Mouse (Mus musculus) central nervous system, embryonic 14 days (tissue): Measurements from ENCODE around the gene Spin2c. TPM values are rescaled to one million over a fixed set of nuclear protein-coding genes. Genes with fewer than 3 reads are reported as not detected.

Experiments
- polyA plus RNA-seq: library from polyadenylated mRNA; depleted of rRNA; stranded (reverse); fragments of >200 nt; gene quantifications from 2 replicates; pipeline ENCODE4 v1.2.3, GENCODE M21; 2012; rRNA removed

The Spin2c gene
- 15.2 and 16.0 TPM in 2 replicates for polyA plus RNA-seq

DNA sequence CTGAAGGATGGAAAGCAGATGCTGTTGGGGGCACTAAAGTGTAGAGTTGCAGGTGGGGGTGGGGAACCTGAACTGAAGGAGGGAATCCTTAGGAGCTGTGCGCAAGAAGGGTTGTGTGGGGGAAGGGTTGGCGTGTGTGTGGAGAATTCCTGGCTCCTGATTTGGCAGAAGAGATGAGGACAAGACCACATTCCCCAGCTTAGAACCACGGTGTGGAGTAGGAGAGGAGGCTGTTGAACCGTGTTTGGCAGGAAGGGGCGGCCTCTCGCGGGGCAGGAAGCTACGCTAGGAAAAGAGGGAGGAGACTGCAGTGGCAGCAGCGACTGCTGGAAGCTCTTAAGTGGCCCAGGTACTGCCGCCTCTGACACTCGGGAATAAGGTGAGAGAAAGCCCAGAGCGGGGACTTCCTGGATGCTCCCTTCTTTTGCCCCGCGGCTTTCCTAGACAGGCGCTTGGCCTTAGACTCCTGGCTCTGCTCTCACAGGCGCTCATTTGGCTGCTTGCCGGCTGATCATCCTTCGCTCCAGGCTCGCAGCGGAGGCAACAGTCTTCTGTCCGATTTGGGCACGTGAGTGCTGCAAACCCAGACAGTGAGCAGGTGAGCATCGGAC, at the start of gene Spin2c:
TSS of gene Spin2c (plus strand) at position 275 of the 611 bp plus-strand sequence.

Other genes with a start within 250 kb of the Spin2c start
- 3.0 and 3.9 TPM in 2 replicates for gene Kctd12b, start 135.8 kb upstream of the Spin2c start, polyA plus RNA-seq
- 85.1 and 95.2 TPM in 2 replicates for gene Nbdy, start 108.6 kb upstream of the Spin2c start, polyA plus RNA-seq
- gene Samt1, start 180.4 kb downstream of the Spin2c start, polyA plus RNA-seq, result not detected in 2 replicates
- gene 4921511M17Rik, start 201.6 kb downstream of the Spin2c start, polyA plus RNA-seq, result not detected in 2 replicates
- gene Gm10057, start 222.8 kb downstream of the Spin2c start, polyA plus RNA-seq, result not detected in 2 replicates